Mouse (Mus musculus) gastrocnemius, postnatal 36 days (tissue): ENCODE measurements at regions not wholly inside any gene's neighbourhood (a gene's known extent, or its start where the extent isn't known, plus 50 kb on each side); places are given as distances from the start of the nearest gene placed in this dataset.

ENCODE experiments used
- DNase-seq, 2 experiments: peaks; one replicate each; pipeline ENCODE4 v3.0.0; 2022
- intact Hi-C: fragments of 180-260 bp; cut with DNase I; formaldehyde crosslinking; loops from one replicate; pipeline ENCODE4 v1.15.1; 2025

- intact Hi-C loops: no loop called here
- DNase-seq: no peak
Observed at GRCm38 (mm10) chr2:116942321-116942791, 63.9 kb downstream of the Tmco5 start.

DNA sequence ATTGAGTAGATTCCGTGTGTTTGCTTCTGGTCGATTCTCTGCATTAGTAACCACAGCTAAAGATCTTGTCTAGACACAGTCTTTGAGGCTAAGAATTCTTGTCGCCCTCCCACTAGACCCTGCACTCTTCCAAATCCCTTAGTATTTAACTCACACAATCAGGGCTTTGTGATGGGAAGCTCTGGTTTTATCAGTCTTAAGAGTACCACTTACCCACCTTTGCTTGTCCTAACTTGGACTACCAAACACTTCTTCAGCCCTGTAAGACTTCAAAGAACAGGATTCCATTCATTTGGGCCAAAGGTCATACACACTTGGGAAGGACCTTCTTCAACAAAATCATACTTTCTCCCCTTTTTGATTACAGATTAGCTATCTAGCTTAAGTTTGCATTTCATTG, 70.0 kb downstream of the Tmco5 start:
- intact Hi-C loops: no loop called here
- no peak for DNase-seq

GRCm38 (mm10) chr2:116949741-116950140, 71.2 kb downstream of the Tmco5 start:
- no peak for DNase-seq
- intact Hi-C loops: no loop called here

GRCm38 (mm10) chr2:116950154-116950553, 71.7 kb downstream of the Tmco5 start:
- intact Hi-C loops: no loop called here
- no peak for DNase-seq

DNA sequence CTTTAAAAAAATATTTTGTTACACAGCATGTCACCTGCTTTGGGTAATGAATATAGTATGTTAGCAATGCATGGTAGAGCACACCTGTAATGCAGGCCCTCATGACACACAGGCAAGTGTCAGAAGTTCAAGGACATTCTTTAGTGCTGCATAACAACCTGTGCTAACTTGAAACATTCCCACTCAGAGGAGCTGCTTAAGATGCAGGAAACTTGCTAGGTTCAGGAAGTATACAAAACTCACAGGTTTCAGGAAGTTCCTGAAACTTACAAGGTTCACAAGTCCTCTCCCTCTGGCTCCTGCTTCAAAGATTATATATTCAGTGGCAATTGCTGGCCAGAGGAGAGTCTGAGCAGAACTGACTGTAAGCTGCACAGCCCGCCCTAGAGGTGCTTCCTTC, 73.0 kb downstream of the Tmco5 start:
- intact Hi-C loops: no loop called here
- no peak for DNase-seq

GRCm38 (mm10) chr2:116954280-116954679, 75.8 kb downstream of the Tmco5 start:
- intact Hi-C loops: no loop called here
- DNase-seq: no peak

- intact Hi-C loops: no loop called here
- no peak for DNase-seq
Observed at GRCm38 (mm10) chr2:116954896-116955295, 76.4 kb downstream of the Tmco5 start.

- intact Hi-C loops: no loop called here
- DNase-seq: no peak
Observed at GRCm38 (mm10) chr2:116963116-116963873, 84.8 kb downstream of the Tmco5 start.

DNA sequence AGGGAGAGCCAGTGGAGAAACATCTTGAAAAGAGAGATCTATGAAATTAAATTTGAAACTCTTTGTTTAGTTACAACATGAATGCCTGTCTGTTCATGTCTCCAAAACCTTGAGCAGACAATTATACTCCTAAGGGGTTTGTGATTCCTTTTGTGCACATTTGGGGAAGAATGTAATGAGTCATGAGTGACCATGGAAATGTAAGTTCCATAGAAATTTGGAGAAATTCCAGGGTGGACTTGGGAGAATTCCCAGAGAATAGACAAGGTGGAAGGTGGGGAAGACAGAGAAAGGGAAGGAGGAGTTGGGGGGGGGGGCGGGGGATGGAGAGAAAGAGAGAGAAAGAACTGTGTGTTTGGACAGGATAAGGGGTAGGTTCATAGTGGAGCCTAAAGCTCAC, 87.8 kb downstream of the Tmco5 start:
- intact Hi-C loops: no loop called here
- DNase-seq: no peak

GRCm38 (mm10) chr2:116971666-116972613, 93.4 kb downstream of the Tmco5 start:
- DNase-seq: peak in 1 of 2 experiments; percentile 22
- intact Hi-C loops: no loop called here

DNA sequence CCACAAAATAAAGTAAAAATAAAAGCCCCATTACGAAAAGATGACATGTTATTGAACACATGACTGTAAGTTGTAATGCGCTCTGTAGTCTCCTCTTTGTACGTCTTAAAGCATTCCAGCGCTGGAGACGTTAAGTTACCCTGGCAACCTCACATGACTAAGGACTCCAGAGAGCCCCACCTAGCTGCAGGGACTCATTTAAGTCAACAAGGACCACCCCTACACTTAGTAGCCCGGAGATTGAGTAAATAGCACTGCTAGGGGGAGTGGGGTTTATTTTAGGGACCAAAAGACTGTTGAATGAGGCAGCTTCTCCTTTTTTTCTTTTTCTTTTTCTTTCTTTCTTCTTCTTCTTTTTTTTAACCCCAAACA, 94.1 kb downstream of the Tmco5 start:
- DNase-seq: no peak
- intact Hi-C loops: no loop called here

DNA sequence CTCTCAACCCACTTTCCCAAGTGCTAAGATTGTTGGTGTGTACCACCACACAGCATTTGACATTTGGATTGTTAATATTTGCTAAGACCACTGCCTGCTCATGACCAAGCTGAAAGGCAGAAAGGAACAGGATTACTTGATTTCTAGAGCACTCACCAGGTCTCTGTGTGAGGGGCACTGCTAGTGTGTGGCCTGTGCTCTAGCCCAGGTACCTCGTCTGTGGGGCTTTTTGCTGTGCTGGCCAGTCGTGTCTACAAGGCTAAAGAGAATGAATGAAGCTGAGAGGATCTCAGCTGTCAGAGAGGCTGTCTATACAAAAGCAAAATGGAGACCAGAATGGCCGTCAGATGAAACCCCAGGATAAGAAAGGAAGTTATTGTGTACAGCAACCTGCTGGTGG, 95.0 kb downstream of the Tmco5 start:
- no peak for DNase-seq
- intact Hi-C loops: no loop called here

- intact Hi-C loops: no loop called here
- DNase-seq: no peak
Observed at GRCm38 (mm10) chr2:116974152-116974551, 95.7 kb downstream of the Tmco5 start.

GRCm38 (mm10) chr2:116974569-116975060, 96.1 kb downstream of the Tmco5 start:
- DNase-seq: no peak
- intact Hi-C loops: no loop called here

DNA sequence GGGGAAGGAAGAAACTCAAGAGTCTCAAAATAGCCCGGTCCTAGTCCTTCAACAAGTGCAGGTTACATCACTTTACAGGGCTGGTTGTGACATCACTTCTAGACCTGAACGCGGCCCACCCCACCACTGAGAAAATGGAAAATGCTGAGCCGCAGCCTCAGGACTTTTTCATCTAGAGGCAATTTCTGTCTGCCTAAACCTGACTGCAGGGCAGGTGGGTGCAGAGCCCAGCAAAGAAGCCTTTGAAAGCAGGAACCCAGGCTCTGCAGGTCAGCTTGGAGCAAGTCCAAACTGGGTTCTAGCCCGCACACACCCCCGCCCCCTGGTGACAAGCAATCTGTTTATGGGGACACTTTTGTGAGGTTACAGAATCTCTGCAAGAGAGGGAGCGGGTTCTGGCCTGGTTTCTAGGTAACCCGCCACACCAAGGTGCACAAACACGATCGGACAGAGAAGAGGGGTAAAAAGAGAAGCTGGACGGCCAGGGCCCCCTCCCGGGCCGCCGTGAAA, 96.7 kb downstream of the Tmco5 start:
- DNase-seq: peak in 1 of 2 experiments; percentile 10
- intact Hi-C loops: no loop called here

DNA sequence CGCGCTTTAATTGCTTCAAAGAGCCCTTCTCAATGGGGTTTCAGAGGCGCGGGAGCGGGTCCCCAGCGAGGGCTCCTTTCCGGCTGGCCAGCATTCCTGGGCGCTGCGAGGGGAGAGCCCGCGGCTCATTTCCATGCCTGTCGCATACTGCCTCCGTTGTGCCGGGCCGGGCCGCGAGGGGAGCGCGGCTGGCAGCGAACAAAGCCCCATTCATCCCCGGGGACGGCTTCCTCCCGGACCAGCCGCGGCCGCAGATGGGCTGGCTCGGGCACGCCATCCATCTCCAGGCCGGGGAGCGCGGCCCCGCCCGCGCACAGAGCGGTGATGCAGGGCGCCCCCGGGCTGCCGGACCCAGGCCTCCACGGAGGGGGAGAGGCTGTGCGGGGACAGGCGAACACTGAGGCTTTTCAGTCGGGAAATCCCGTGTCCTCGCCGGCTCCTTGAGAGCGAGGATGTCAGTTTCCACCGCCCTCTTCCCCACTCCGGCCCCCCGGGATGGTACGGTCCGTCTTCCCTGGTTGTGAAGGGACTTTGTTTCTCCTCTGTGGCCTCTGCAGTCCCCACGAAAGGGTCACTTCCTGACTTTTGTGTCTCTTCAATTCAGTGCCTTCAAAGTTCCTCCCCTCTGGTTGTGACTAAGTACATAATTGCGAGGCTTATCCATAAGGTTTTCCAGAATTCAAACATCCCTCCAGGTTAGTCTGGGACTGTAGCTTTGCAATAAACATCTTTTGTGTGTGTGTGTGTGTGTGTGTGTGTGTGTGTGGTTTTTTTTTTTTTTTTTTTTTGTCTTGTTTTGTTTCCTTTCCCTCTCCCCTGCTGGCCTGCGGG, 97.3 kb downstream of the Tmco5 start:
- peak; percentile 63 to 75 for DNase-seq
- intact Hi-C loops: no loop called here

- DNase-seq: peak in 1 of 2 experiments; percentile 16
Observed at GRCm38 (mm10) chr2:116976432-116976750, 97.9 kb downstream of the Tmco5 start.

GRCm38 (mm10) chr2:116976951-116977503, 98.5 kb downstream of the Tmco5 start:
- intact Hi-C loops: no loop called here
- DNase-seq: no peak

More at GRCm38 (mm10) chr2:116976432-116976750, 97.9 kb downstream of the Tmco5 start:
- intact Hi-C loops: no loop called here

DNA sequence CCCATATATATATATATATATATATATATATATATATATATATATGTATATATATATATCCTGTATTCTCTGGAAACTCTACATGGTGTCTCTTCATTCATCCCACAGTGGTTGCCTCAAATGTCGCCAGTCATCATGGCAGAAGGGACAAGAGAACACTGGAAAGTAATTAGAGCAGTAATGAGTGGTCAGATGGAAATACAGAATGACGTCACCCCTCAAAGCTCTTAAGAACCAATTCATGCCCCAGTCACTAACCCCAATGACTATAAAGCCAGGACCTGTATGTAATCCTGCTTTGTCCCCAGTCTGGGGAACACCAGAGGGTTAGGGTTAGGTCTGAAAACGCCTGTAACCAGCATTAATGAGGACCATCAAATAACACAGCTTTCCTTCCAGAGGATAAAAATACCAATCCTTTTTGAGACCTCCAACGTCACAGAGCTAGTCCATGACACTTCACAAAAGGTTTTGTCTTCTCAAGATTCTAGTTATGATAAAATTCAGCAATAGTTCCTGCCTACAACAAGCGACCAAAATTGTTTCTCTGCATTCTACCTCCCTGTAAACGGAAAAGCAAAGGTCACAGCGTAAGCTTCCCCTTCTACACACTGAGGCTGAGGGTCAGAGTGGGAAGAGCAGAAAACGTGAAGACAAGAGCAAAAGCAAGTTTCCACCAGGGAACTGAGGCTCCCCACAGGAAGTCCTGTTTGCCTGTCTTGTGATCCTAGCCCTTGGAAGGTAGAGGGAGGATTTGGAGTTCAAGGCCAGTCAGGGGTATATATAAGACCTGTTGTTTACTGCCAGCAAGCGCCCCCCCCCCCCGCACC, 99.5 kb downstream of the Tmco5 start:
- DNase-seq: no peak
- intact Hi-C loops: no loop called here
